Mouse (Mus musculus) stomach, embryonic 16.5 days (tissue): Measurements from ENCODE around the gene Kifc3. TPM values are rescaled to one million over a fixed set of nuclear protein-coding genes. Genes with fewer than 3 reads are reported as not detected.

Experiments
- ATAC-seq: fragments of 200-750 bp; cut with Nextera tagmentation; 2 replicates; pipeline ENCODE4 v1.8.0; 2017; ENCODE audit warnings: moderate number of reproducible peaks, moderate TSS enrichment; ENCODE audit not compliant: insufficient read depth, low FRiP score
- H3K27ac ChIP-seq: fragments of 300-500 bp; sonication (generic); 2 replicates; pipeline ENCODE4 v1.5.1; 2014; ENCODE audit warnings: low read length
- H3K27me3 ChIP-seq: fragments of 300-500 bp; sonication (generic); 2 replicates; pipeline ENCODE4 v1.6.1; 2014; ENCODE audit warnings: low read length, control low read depth, mixed read lengths; ENCODE audit not compliant: control insufficient read depth, insufficient read depth
- H3K36me3 ChIP-seq: fragments of 300-500 bp; sonication (generic); 2 replicates; pipeline ENCODE4 v1.6.1; 2014; ENCODE audit warnings: low read length; ENCODE audit not compliant: control insufficient read depth, insufficient read depth
- H3K4me1 ChIP-seq: fragments of 300-500 bp; sonication (generic); 2 replicates; pipeline ENCODE4 v1.6.1; 2014; ENCODE audit warnings: low read length, control low read depth, mixed read lengths; ENCODE audit not compliant: control insufficient read depth, insufficient read depth
- H3K4me2 ChIP-seq: fragments of 300-500 bp; sonication (generic); 2 replicates; pipeline ENCODE4 v1.6.1; 2014; ENCODE audit warnings: low read depth, low read length, mixed read lengths
- H3K4me3 ChIP-seq: fragments of 300-500 bp; sonication (generic); replicated peaks from 2 replicates; pipeline ENCODE4 v1.5.1; 2014; ENCODE audit warnings: mild to moderate bottlenecking, low read length
- H3K9ac ChIP-seq: fragments of 300-500 bp; sonication (generic); 2 replicates; pipeline ENCODE4 v1.6.1; 2014; ENCODE audit warnings: low read length
- H3K9me3 ChIP-seq: fragments of 300-500 bp; sonication (generic); replicated peaks from 2 replicates; pipeline ENCODE4 v1.6.1; 2016; ENCODE audit warnings: low read length, control low read depth; ENCODE audit not compliant: control insufficient read depth
- WGBS: fragments of 180-500 bp; shearing (Covaris S2); extraction: QIAGEN DNeasy Blood & Tissue Kit; methylation state at CpG from one replicate; pipeline ENCODE4 v1.1.7; 2014; 5-methylcytosine and 5-hydroxymethylcytosine counted together
- polyA plus RNA-seq: library from polyadenylated mRNA; unstranded; fragments of >200 nt; fragmentation: Nextera tagmentation; extraction: Ambion mirVana; gene quantifications from 2 replicates; pipeline ENCODE4 v1.2.1, GENCODE M21; 2015

Gene Kifc3
- polyA plus RNA-seq, 1 experiment from 2014 or later: 13.3 TPM

- no peaks in the 10 kb centered on the region for H3K36me3 ChIP-seq
- H3K9ac ChIP-seq: no peak overlapping the region
- no peaks in the 10 kb centered on the region for H3K9me3 ChIP-seq
- H3K4me3 ChIP-seq: no peak overlapping the region
- no peak overlapping the region for H3K4me2 ChIP-seq
- H3K27ac ChIP-seq: no peak overlapping the region
- H3K4me1 ChIP-seq: no peaks in the 10 kb centered on the region
- ATAC-seq: no peak
- WGBS: 73% methylated on average over 2 of the region's 2 CpGs
- no peaks in the 10 kb centered on the region for H3K27me3 ChIP-seq
Observed at GRCm38 (mm10) chr8:95064531-95064930, 138.1 kb downstream of the Kifc3 start.

DNA sequence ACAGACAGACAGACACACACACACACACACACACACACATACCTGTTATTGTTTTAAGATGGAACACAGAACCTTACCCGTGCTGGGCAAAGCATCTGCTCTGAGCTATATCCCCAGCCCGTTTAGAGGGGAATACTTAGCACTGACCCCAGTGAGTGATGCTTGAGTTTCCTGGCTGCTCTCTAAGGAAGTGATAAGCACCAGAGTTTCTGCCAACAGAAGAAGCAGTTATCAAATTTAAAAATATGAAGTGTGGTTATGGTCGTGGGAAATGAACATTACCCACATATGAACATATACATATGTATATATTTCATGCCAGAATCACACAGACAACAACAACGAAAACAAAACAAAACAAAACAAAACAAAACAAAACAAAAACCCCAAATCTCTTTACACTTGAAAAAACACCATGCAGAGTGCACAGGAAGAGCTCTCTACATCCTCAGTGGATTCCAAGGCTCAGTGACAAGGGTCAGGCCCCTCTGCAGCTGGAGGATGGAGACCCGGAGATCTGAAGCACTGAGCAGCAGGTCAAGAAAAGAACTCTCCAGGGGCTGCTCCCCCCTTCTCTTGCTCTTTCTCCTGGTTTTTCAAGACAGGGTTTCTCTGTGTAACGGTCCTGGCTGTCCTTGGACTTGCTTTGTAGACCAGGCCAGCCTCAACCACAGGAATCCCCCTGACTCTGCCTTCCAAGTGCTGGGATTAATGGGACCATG, 142.6 kb downstream of the Kifc3 start:
- no peaks in the 10 kb centered on the region for H3K27me3 ChIP-seq
- no peak overlapping the region for H3K4me2 ChIP-seq
- no peak for ATAC-seq
- H3K9ac ChIP-seq: no peak overlapping the region
- H3K36me3 ChIP-seq: no peaks in the 10 kb centered on the region
- no peaks in the 10 kb centered on the region for H3K4me1 ChIP-seq
- no peaks in the 10 kb centered on the region for H3K9me3 ChIP-seq
- H3K4me3 ChIP-seq: no peak overlapping the region
- 56% methylated on average over 6 of the region's 6 CpGs for WGBS
- H3K27ac ChIP-seq: no peak overlapping the region

GRCm38 (mm10) chr8:95058661-95059060, 144.0 kb downstream of the Kifc3 start:
- H3K4me3 ChIP-seq: no peak overlapping the region
- no peak overlapping the region for H3K4me2 ChIP-seq
- ATAC-seq: no peak
- H3K36me3 ChIP-seq: no peaks in the 10 kb centered on the region
- 76% methylated on average over 6 of the region's 6 CpGs for WGBS
- H3K4me1 ChIP-seq: no peaks in the 10 kb centered on the region
- H3K9ac ChIP-seq: no peak overlapping the region
- H3K27ac ChIP-seq: no peak overlapping the region
- H3K9me3 ChIP-seq: no peaks in the 10 kb centered on the region
- no peaks in the 10 kb centered on the region for H3K27me3 ChIP-seq

- Histone ChIP-seq H3K27me3 (no peaks in the 10 kb centered on the region), H3K9me3 (no peaks in the 10 kb centered on the region), H3K36me3 (no peaks in the 10 kb centered on the region), H3K4me3 (no peak overlapping the region), H3K27ac (no peak overlapping the region), H3K9ac (no peak overlapping the region), H3K4me1 (no peaks in the 10 kb centered on the region), H3K4me2 (no peak overlapping the region)
- no peak for ATAC-seq
- WGBS: 65% methylated on average over 5 of the region's 5 CpGs
Observed at GRCm38 (mm10) chr8:95056414-95056813, 146.2 kb downstream of the Kifc3 start.

GRCm38 (mm10) chr8:95054927-95055510, 147.6 kb downstream of the Kifc3 start, which contains the start of gene Drc7:
TSS of gene Drc7 (plus strand) at chr8:95055103.
- 30% methylated on average over 2 of the region's 2 CpGs for WGBS
- H3K4me3 ChIP-seq: no peak within 1 kb of the TSS
- no peaks in the 10 kb centered on the region for H3K4me1 ChIP-seq
- H3K4me2 ChIP-seq: no peak within 1 kb of the TSS
- no peak within 1 kb of the TSS for H3K9ac ChIP-seq
- H3K9me3 ChIP-seq: no peaks in the 10 kb centered on the region
- ATAC-seq: peak; percentile 33; the same call in 1 of the 2 replicates
- H3K36me3 ChIP-seq: no peaks in the 10 kb centered on the region
- no peak within 1 kb of the TSS for H3K27ac ChIP-seq
- H3K27me3 ChIP-seq: no peaks in the 10 kb centered on the region

DNA sequence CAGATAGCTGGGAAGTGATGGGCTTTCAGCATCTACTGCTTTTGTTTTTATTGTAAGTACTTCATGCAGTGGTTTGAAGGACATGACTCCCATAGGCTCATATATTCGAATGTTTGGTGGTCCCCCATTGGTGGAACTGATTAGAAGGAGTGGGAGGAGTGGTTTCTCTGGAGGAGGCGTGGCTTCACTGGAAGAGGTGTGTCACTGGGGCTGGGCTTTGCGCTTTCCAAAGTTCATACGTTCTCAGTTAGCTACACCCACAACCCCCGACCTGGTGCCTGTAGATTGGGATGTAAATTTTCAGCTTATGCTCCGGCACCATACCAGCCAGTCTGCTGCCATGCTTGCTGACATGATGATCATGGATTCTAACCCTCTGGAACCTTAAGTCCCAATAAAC, 148.2 kb downstream of the Kifc3 start:
- Histone ChIP-seq H3K9me3 (no peaks in the 10 kb centered on the region), H3K4me2 (no peak overlapping the region), H3K4me3 (no peak overlapping the region), H3K27ac (no peak overlapping the region), H3K27me3 (no peaks in the 10 kb centered on the region), H3K4me1 (no peaks in the 10 kb centered on the region), H3K36me3 (no peaks in the 10 kb centered on the region), H3K9ac (no peak overlapping the region)
- WGBS: 54% methylated on average over 6 of the region's 6 CpGs
- ATAC-seq: no peak

Other genes with a start within 250 kb of the Kifc3 start
- 51.1 and 65.2 TPM in 2 replicates for gene Adgrg1, start 228.1 kb downstream of the Kifc3 start, polyA plus RNA-seq
- gene Adgrg3, start 185.1 kb downstream of the Kifc3 start, polyA plus RNA-seq: 3.2 and 3.7 TPM in 2 replicates
- 0.14 TPM in 1 of 2 replicates, not detected in the other for gene Drc7, start 147.7 kb downstream of the Kifc3 start, polyA plus RNA-seq
- gene Katnb1, start 121.6 kb downstream of the Kifc3 start, polyA plus RNA-seq: 21.2 TPM in 2 replicates
- gene Cngb1, start 103.8 kb upstream of the Kifc3 start, polyA plus RNA-seq: 0.28 and 0.81 TPM in 2 replicates
- gene Tepp, start 107.8 kb upstream of the Kifc3 start, polyA plus RNA-seq: not detected in 2 replicates
- 6.5 and 7.0 TPM in 2 replicates for gene Zfp319, start 129.1 kb upstream of the Kifc3 start, polyA plus RNA-seq
- 38.7 and 42.0 TPM in 2 replicates for gene Usb1, start 129.5 kb upstream of the Kifc3 start, polyA plus RNA-seq
- 13.4 and 15.3 TPM in 2 replicates for gene Mmp15, start 149.5 kb upstream of the Kifc3 start, polyA plus RNA-seq
- gene Cfap20, start 232.1 kb upstream of the Kifc3 start, polyA plus RNA-seq: 123 and 134 TPM in 2 replicates